Mouse (Mus musculus) midbrain, embryonic 14.5 days (tissue): ENCODE data around the gene Ebf3. TPM values are rescaled to one million over a fixed set of nuclear protein-coding genes. Genes with fewer than 3 reads are reported as not detected.

Experiments
- ATAC-seq: fragments of 200-750 bp; cut with Nextera tagmentation; 2 replicates; pipeline ENCODE4 v1.8.0; 2017; ENCODE audit warnings: moderate number of reproducible peaks, moderate library complexity; ENCODE audit not compliant: low FRiP score, low TSS enrichment
- DNase-seq: peaks from one replicate; pipeline ENCODE4 v3.0.0-alpha.2; 2015
- H3K27ac ChIP-seq: fragments of 300-500 bp; sonication (generic); replicated peaks from 2 replicates; pipeline ENCODE4 v1.5.1; 2014; ENCODE audit warnings: mild to moderate bottlenecking, low read depth, low read length, moderate library complexity
- H3K27me3 ChIP-seq: fragments of 300-500 bp; sonication (generic); 2 replicates; pipeline ENCODE4 v1.6.1; 2014; ENCODE audit warnings: low read length, control low read depth, mixed read lengths; ENCODE audit not compliant: control insufficient read depth, insufficient read depth
- H3K36me3 ChIP-seq: fragments of 300-500 bp; sonication (generic); 2 replicates; pipeline ENCODE4 v1.6.1; 2014; ENCODE audit warnings: low read length, control low read depth; ENCODE audit not compliant: control insufficient read depth, insufficient read depth
- H3K4me1 ChIP-seq: fragments of 300-500 bp; sonication (generic); 2 replicates; pipeline ENCODE4 v1.6.1; 2014; ENCODE audit warnings: mild to moderate bottlenecking, antibody characterized with exemption, low read length, control low read depth; ENCODE audit not compliant: control insufficient read depth, insufficient read depth
- H3K4me2 ChIP-seq: fragments of 300-500 bp; sonication (generic); 2 replicates; pipeline ENCODE4 v1.6.1; 2014; ENCODE audit warnings: mild to moderate bottlenecking, low read length, moderate library complexity
- H3K4me3 ChIP-seq: fragments of 300-500 bp; sonication (generic); replicated peaks from 2 replicates; pipeline ENCODE4 v1.5.1; 2014; ENCODE audit warnings: low read depth, low read length
- H3K9ac ChIP-seq: fragments of 300-500 bp; sonication (generic); replicated peaks from 2 replicates; pipeline ENCODE4 v1.6.1; 2014; ENCODE audit warnings: mild to moderate bottlenecking, low read length, moderate library complexity
- H3K9me3 ChIP-seq: fragments of 300-500 bp; sonication (generic); 2 replicates; pipeline ENCODE4 v1.6.1; 2016; ENCODE audit warnings: low read length, control low read depth, mixed read lengths; ENCODE audit not compliant: control insufficient read depth
- WGBS: fragments of 180-500 bp; shearing (Covaris S2); extraction: QIAGEN DNeasy Blood & Tissue Kit; methylation state at CpG from one replicate; pipeline ENCODE4 v1.1.7; 2014; 5-methylcytosine and 5-hydroxymethylcytosine counted together
- polyA plus RNA-seq: library from polyadenylated mRNA; unstranded; fragments of >200 nt; fragmentation: Nextera tagmentation; extraction: Ambion mirVana; gene quantifications from 2 replicates; pipeline ENCODE4 v1.2.1, GENCODE M21; 2014

Ebf3 gene
- 34.0 and 43.4 TPM in 2 replicates for polyA plus RNA-seq

DNA sequence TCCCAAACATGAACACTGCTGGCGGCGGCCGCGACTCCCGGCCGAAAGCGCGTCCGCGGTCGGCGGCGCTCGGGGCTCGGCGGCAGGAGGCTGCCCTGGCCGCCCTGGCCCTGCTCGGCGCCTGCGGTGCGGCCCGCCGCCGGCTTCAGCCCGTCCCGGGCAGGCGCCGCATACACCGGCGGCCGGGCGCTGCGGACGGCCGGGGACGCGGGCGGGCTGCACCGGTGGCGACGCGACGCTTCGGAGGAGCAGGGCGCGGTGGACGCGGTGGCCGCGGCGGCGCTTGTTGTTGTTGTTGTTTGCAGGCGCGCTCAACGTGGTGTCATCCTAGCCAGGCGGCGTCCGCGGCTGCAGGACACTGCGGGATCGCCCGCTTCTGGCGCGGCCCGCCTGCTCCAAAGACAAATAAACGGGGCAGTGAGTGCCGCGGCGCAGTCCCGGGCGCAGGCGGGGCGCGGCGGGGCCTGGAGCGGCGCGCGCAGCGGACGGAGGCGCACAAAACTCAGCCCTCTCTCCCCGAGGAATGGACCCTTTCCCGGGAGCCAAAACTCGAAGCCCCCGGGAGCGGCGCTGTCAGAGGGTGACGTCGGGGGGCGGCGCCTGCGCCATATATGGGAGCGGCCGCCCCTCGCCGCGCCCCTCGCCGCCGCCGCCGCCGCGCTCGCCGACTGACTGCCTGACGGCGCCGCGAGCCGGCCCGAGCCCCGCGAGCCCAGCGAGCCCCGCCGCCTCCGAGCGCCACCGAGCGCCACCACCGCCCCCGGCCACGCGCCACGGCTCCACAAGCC, at the start of gene Ebf3:
Ebf3 (minus strand) TSS at position 542 of the 788 bp plus-strand sequence.
- Histone ChIP-seq H3K36me3 (0 out of 2 replicates have a peak, but pooled peaks cover 3% of the 10 kb centered on the region), H3K4me3 (peak within 1 kb of the TSS; percentile 66), H3K27ac (peak within 1 kb of the TSS; percentile 98), H3K27me3 (peaks cover 22% of the 10 kb centered on the region), H3K4me1 (peaks cover 21% of the 10 kb centered on the region), H3K9me3 (no peaks in the 10 kb centered on the region), H3K4me2 (peak within 1 kb of the TSS; percentile 84), H3K9ac (peak within 1 kb of the TSS; percentile 93)
- ATAC-seq, result peak; percentile 78
- WGBS, result under 1% methylated on average over 127 of the region's 127 CpGs
- DNase-seq, result peak; percentile 96

DNA sequence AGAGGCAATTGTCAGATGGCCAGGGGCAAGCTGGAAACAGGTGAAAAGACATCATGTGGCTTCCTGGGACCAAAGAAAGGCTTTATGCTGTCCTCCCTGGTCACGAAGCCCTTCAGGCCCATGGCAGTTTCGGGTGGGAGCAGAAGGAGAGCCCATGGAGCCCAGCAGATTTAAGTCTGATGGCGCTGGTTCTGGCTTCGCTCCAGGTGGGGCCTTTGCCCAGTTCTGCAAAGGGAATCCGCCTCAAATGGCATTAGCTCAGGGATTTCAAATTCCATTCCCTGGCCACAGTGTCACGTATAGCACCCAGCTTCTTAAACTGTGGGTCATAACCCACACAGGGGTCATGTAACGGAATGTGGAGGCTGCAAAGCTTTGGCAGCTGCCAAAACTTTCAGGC, 32.6 kb upstream of the Ebf3 start:
- no peak overlapping the region for H3K4me2 ChIP-seq
- ATAC-seq (no peak), DNase-seq (no peak)
- no peaks in the 10 kb centered on the region for H3K27me3 ChIP-seq
- 84% methylated on average over 7 of the region's 7 CpGs for WGBS
- H3K27ac ChIP-seq, result no peak overlapping the region
- H3K4me3 ChIP-seq, result no peak overlapping the region
- peaks cover 6% of the 10 kb centered on the region; the same call in 1 of the 2 replicates for H3K4me1 ChIP-seq
- H3K9ac ChIP-seq, result no peak overlapping the region
- H3K9me3 ChIP-seq, result no peaks in the 10 kb centered on the region
- no peaks in the 10 kb centered on the region for H3K36me3 ChIP-seq

DNA sequence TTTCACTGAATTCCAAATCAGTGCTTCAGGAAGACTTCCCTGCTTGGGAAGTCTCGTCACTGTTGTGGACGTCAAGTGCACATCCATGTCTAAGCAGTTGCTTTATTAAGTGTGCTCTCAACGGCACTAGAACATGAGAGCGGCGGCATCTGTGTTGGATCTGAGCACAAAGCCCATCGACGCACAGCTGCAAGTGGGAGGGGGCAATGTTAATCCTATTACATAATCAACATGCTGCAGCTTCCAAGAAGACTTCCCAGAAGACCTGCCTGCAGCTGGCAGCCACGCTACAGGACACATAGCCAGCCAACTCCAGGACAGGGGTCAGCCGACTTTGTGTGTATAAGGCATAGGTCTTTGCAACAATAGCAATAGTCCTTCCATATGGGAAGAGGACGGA, 31.8 kb upstream of the Ebf3 start:
- 25% methylated on average over 10 of the region's 10 CpGs for WGBS
- no peaks in the 10 kb centered on the region for H3K9me3 ChIP-seq
- H3K4me1 ChIP-seq, result peaks cover 6% of the 10 kb centered on the region; the same call in 1 of the 2 replicates
- H3K27me3 ChIP-seq, result no peaks in the 10 kb centered on the region
- no peak overlapping the region for H3K27ac ChIP-seq
- ATAC-seq (no peak), DNase-seq (peak; percentile 53)
- H3K4me3 ChIP-seq, result no peak overlapping the region
- no peak overlapping the region for H3K9ac ChIP-seq
- H3K4me2 ChIP-seq, result no peak overlapping the region; the same call in 1 of the 2 replicates
- no peaks in the 10 kb centered on the region for H3K36me3 ChIP-seq

DNA sequence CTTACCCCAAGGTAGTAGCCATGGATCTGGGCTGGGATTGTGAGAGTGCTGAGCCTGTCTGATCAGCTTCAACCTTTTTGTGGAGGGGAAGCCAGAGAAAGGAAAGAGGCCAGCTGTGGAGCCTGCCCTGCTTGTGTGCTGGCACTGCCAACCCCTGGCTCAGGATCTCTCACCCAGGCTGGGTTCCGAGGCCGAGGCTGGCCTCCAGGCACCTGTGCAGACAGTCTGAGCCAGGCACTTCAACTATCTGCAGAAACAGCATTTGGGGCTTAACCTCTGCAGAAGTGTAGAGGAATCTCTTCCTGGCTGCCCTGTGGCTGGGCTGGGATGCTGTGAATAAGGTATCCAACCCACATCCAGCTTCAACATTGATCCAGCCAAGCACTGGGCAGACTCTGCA, 19.7 kb upstream of the Ebf3 start:
- Histone ChIP-seq H3K27me3 (no peaks in the 10 kb centered on the region), H3K4me1 (no peaks in the 10 kb centered on the region), H3K4me2 (no peak overlapping the region), H3K9ac (no peak overlapping the region), H3K4me3 (no peak overlapping the region), H3K36me3 (no peaks in the 10 kb centered on the region), H3K27ac (no peak overlapping the region), H3K9me3 (no peaks in the 10 kb centered on the region)
- no peak for DNase-seq
- WGBS, result 93% methylated on average over 2 of the region's 2 CpGs
- ATAC-seq, result no peak

DNA sequence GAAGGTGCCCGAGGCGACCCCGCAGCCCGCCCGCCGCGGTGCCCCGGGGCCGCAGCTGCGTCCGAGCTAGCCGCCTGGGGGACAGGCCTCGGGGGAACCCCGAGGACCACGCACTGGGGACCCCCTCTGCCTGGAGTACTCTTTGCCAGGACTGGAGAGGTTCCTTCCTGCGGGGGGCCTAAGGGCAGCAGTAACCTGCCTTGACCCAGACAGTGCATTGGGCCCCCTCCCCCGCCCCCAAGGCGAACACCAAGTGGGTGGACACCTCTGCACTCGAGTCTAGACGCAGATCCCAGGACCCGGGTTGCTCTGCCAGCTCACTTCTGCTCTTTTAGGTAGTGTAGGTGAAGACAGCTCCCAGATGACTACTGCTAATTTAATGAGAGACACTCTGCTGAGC, 8.7 kb upstream of the Ebf3 start:
- peaks cover 19% of the 10 kb centered on the region; the same call in 1 of the 2 replicates for H3K4me1 ChIP-seq
- no peak for DNase-seq
- H3K9me3 ChIP-seq, result no peaks in the 10 kb centered on the region
- no peak for ATAC-seq
- peak overlapping the region; percentile 46 for H3K4me3 ChIP-seq
- H3K9ac ChIP-seq, result peak overlapping the region; percentile 51
- no peaks in the 10 kb centered on the region for H3K36me3 ChIP-seq
- peaks cover 57% of the 10 kb centered on the region for H3K27me3 ChIP-seq
- under 1% methylated on average over 19 of the region's 21 CpGs for WGBS
- peak overlapping the region; percentile 84 for H3K4me2 ChIP-seq
- H3K27ac ChIP-seq, result peak overlapping the region; percentile 72

DNA sequence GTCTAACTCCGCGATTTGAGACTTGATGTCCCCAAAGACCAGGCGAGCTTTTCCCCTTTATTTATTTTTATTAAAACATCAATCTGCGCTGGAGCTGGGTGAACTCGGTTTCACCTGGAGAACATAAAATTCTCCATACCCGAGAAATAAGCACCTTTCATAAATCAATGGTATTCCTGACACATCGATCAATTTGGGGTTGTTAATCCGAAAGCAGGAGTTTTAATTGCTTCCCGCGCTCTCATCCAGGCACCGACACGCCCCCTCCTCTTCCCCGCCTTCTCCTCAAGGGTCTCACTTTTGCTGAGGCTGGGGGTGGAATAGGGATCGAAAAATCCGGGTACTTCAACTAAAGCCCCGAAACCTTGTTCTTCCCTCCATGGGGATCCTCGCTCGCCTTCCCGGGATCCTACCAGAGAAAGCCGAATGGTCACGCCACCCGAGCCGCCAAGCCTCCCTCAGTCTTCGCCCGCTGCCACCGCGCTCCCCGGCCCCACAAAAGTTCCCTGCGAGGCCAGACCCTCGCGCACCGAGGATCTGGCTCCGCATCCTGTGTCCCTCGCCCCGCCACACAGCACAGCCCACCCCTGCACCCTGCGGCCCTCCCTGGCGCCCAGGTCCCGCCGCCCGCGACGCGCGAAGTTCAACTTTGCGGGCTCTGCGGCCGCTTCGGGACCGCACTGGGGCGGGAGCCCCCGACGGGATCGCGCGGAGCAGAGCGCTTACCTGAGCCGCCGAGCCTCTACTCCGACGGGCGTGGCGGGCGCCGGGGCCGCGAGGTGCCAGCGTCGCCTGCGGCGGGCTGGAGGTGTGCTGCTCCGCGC, 7.9 kb upstream of the Ebf3 start:
- H3K4me3 ChIP-seq, result peak overlapping the region; percentile 46
- no peaks in the 10 kb centered on the region for H3K9me3 ChIP-seq
- peaks cover 62% of the 10 kb centered on the region for H3K27me3 ChIP-seq
- ATAC-seq (no peak), DNase-seq (peak; percentile 48)
- H3K4me2 ChIP-seq, result peak overlapping the region; percentile 84
- H3K4me1 ChIP-seq, result peaks cover 24% of the 10 kb centered on the region
- H3K27ac ChIP-seq, result peak overlapping the region; percentile 75
- peak overlapping the region; percentile 51 for H3K9ac ChIP-seq
- no peaks in the 10 kb centered on the region for H3K36me3 ChIP-seq
- under 1% methylated on average over 65 of the region's 72 CpGs for WGBS

DNA sequence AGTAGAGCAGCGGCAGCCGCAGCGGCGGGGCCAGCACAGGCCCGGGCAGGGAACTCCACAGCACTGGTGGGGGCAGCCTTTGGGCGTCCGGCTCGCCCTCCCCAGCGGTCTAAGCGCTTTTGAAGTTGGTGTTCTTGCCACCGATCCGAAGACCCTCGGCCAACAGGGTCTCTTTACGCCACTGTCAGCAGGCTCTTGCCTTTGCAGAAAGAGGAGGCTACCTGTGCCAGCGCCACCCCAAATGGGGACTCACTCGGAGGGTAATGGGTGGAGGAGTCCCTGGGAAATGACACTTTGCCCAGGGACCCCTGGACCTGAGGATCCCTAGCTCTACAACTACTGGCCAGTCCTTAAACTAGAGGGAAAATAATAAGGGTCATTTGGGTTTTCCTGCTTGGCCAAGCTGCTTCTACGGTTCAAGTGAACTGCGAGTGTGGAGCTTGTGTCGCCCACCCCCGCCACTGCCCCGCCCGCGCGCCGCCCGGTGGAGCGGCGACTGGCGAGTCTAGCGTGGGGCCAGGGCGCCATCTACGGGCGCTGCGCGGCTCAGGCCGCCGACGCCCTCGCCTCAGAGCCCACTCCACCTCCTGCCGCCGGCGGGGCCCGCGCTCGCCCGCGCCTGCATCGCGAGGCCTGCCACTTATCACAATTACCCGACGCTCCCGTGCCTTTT, 7.0 kb upstream of the Ebf3 start:
- peaks cover 62% of the 10 kb centered on the region for H3K27me3 ChIP-seq
- no peaks in the 10 kb centered on the region for H3K36me3 ChIP-seq
- H3K9ac ChIP-seq, result peak overlapping the region; percentile 53
- under 1% methylated on average over 52 of the region's 52 CpGs for WGBS
- ATAC-seq (0 out of 2 replicates have a peak, but pooled peaks have one; percentile 38), DNase-seq (peak; percentile 91)
- peak overlapping the region; percentile 75 for H3K27ac ChIP-seq
- peak overlapping the region; percentile 46 for H3K4me3 ChIP-seq
- H3K4me1 ChIP-seq, result peaks cover 30% of the 10 kb centered on the region
- H3K4me2 ChIP-seq, result peak overlapping the region; percentile 84
- no peaks in the 10 kb centered on the region for H3K9me3 ChIP-seq

DNA sequence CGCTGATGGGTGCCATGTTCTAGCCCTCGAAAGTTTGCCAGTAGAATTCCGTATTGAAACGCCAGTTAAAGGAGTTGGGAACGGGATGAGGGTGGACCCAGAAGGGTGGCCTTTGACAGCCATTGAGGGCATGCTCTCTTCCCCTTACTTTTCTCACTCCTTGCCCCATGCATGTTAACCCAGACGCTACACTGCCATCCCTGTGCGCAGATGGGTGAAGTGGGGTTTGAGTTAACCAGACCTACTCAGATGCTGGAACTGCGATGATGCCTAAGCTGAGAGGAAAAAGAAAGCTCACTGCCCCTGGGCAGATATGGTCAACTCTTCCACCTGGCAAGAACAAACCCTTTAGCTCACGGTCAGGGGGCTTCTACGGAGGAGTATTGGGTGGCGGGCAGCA, 6.1 kb upstream of the Ebf3 start:
- Histone ChIP-seq H3K27ac (peak overlapping the region; percentile 75), H3K4me3 (peak overlapping the region; percentile 46), H3K9ac (peak overlapping the region; percentile 24; the same call in 1 of the 2 replicates), H3K36me3 (no peaks in the 10 kb centered on the region), H3K27me3 (peaks cover 62% of the 10 kb centered on the region), H3K4me1 (peaks cover 30% of the 10 kb centered on the region), H3K9me3 (no peaks in the 10 kb centered on the region), H3K4me2 (peak overlapping the region; percentile 84)
- DNase-seq (peak; percentile 40), ATAC-seq (no peak)
- WGBS, result 2% methylated on average over 11 of the region's 11 CpGs
